Mouse (Mus musculus) left cerebral cortex, adult 11 months (tissue): ENCODE results near the gene Slc11a1.
"Not testable (repeated sequence)": the region's sequence is repeated elsewhere in the genome, so short reads cannot be mapped to it uniquely, and the experiment has no call there.

ENCODE experiments used
- DNase-seq: peaks from one replicate; pipeline ENCODE4 v3.0.0; 2022; ENCODE audit warnings: low spot score

Gene Slc11a1

GRCm38 (mm10) chr1:74374980-74375379, at the start of gene Slc11a1:
Slc11a1 (plus strand) TSS chr1:74375195.
- no peak for DNase-seq

- DNase-seq: not testable (repeated sequence)
Observed at GRCm38 (mm10) chr1:74326916-74327315, 48.1 kb upstream of the Slc11a1 start.

GRCm38 (mm10) chr1:74329899-74330431, 45.0 kb upstream of the Slc11a1 start:
- DNase-seq: no peak

GRCm38 (mm10) chr1:74331046-74331681, 43.8 kb upstream of the Slc11a1 start:
- no peak for DNase-seq

GRCm38 (mm10) chr1:74332241-74332763, 42.7 kb upstream of the Slc11a1 start:
- peak; percentile 95 for DNase-seq

- DNase-seq: no peak
Observed at GRCm38 (mm10) chr1:74332930-74333329, 42.1 kb upstream of the Slc11a1 start.

GRCm38 (mm10) chr1:74334607-74335006, 40.4 kb upstream of the Slc11a1 start:
- no peak for DNase-seq

- no peak for DNase-seq
Observed at GRCm38 (mm10) chr1:74335033-74335432, 40.0 kb upstream of the Slc11a1 start.

- no peak for DNase-seq
Observed at GRCm38 (mm10) chr1:74335436-74336170, 39.4 kb upstream of the Slc11a1 start.

GRCm38 (mm10) chr1:74337241-74337771, 37.7 kb upstream of the Slc11a1 start:
- DNase-seq: no peak

GRCm38 (mm10) chr1:74338013-74338412, 37.0 kb upstream of the Slc11a1 start:
- no peak for DNase-seq

GRCm38 (mm10) chr1:74338626-74339025, 36.4 kb upstream of the Slc11a1 start:
- DNase-seq: no peak

GRCm38 (mm10) chr1:74339917-74340316, 35.1 kb upstream of the Slc11a1 start:
- no peak for DNase-seq

- DNase-seq: no peak
Observed at GRCm38 (mm10) chr1:74340361-74340764, 34.6 kb upstream of the Slc11a1 start.

- DNase-seq: not testable (repeated sequence)
Observed at GRCm38 (mm10) chr1:74340992-74341391, 34.0 kb upstream of the Slc11a1 start.

- no peak for DNase-seq
Observed at GRCm38 (mm10) chr1:74341898-74342297, 33.1 kb upstream of the Slc11a1 start.

GRCm38 (mm10) chr1:74342308-74342707, 32.7 kb upstream of the Slc11a1 start:
- no peak for DNase-seq

GRCm38 (mm10) chr1:74343161-74343560, 31.8 kb upstream of the Slc11a1 start:
- no peak for DNase-seq

GRCm38 (mm10) chr1:74344163-74344916, 30.7 kb upstream of the Slc11a1 start:
- no peak for DNase-seq

- no peak for DNase-seq
Observed at GRCm38 (mm10) chr1:74351185-74351769, 23.7 kb upstream of the Slc11a1 start.

- DNase-seq: no peak
Observed at GRCm38 (mm10) chr1:74352532-74353096, 22.4 kb upstream of the Slc11a1 start.
